Mouse (Mus musculus) ovary, adult 2 months (tissue): ENCODE results near the gene Prrg4. TPM values are rescaled to one million over a fixed set of nuclear protein-coding genes. Genes with fewer than 3 reads are reported as not detected.

ENCODE experiments used
- polyA plus RNA-seq: library from polyadenylated mRNA; depleted of rRNA; stranded (reverse); fragments of >200 nt; gene quantifications from 2 replicates; pipeline ENCODE4 v1.2.3, GENCODE M21; 2012; rRNA removed

Prrg4 gene
- polyA plus RNA-seq, result 0.61 and 0.84 TPM in 2 replicates

GRCm38 (mm10) chr2:104849276-104849990, at the start of gene Prrg4:
TSS of gene Prrg4 (minus strand) at chr2:104849876.

GRCm38 (mm10) chr2:104867282-104867855, 17.7 kb upstream of the Prrg4 start, which contains the start of gene Ccdc73:
TSS of gene Ccdc73 (plus strand) at chr2:104867805.

GRCm38 (mm10) chr2:104816371-104816827, 33.3 kb downstream of the Prrg4 start, which contains the start of gene Qser1:
TSS of gene Qser1 (minus strand) at chr2:104816760.

Other genes starting within 250 kb of the Prrg4 start
- gene Tcp11l1, start 137.7 kb downstream of the Prrg4 start, polyA plus RNA-seq, result 14.7 and 14.9 TPM in 2 replicates
- gene Pin1rt1, start 133.5 kb downstream of the Prrg4 start, polyA plus RNA-seq, result 1.0 and 1.3 TPM in 2 replicates
- 5.4 and 7.2 TPM in 2 replicates for gene Depdc7, start 107.0 kb downstream of the Prrg4 start, polyA plus RNA-seq
- 4.2 and 5.6 TPM in 2 replicates for gene Qser1, start 33.1 kb downstream of the Prrg4 start, polyA plus RNA-seq
- 0.78 TPM in 1 of 2 replicates, not detected in the other for gene Ccdc73, start 17.9 kb upstream of the Prrg4 start, polyA plus RNA-seq
- gene Eif3m, start 167.2 kb upstream of the Prrg4 start, polyA plus RNA-seq, result 24.3 and 24.6 TPM in 2 replicates
- not detected in 2 replicates for gene Gm11060, start 242.1 kb upstream of the Prrg4 start, polyA plus RNA-seq